Comparison of ENCODE assay signal across 8 mouse cellular contexts in the genomic region with DNA sequence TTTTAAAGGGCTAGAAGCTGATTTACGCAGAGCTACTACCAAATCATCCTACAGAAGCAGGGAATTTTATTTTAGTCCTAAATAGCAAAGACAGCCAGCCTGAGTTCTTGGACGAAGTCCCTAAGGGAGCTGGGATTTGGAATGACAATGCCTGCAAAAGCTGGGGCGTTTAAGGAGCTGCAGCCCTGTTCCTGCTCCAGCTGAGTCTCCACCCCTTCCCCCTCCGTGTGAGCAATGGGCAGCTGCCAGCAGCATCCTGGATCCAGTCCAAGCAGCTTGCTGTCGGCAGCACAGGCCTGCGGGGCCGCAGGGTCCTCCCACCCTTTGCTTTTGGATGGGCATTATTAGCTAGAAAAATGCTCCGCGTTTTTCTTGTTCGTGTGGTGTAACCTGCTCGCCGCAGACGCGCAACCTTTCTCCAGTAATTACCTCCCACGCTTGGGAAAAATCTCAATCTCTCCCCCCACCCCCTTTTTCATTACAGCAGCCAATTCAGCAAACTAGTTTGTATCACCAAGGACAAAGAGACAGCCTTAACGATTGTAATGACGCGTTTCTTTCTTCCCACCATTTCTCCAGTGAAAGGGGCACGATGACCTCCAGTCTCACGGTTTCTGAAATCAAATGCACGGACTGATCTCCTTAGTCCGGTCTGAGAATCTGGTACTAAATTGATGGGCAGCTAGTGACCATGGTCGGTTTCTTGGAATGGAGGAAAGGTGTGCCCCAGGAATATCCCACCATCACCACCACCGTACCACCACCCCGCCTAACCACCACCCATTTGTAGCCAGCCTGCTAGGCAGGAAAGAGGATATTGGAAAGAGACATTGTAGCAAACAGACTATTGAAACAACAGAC.
DNase-seq lines count a peak whose midpoint lies in the region; ATAC-seq and TF ChIP-seq lines count a peak whose summit lies in the region.

No protein-coding gene starts in this region.

- no peak for DNase-seq in CH12.LX (ENCODE audit: extremely low read depth)
- peak; percentile 91 for DNase-seq in kidney, postnatal 14 days
- peak; percentile 41 for DNase-seq in liver, embryonic 11.5 days (ENCODE audit: low spot score)

- H3K36me3 ChIP-seq in CH12.LX (replicated peaks in 1 of 2; ENCODE audit: control insufficient read depth in 1 of 2, insufficient read depth in 1 of 2, low read length in 1 of 2) (no peaks in the 10 kb centered on the region), myocyte (ENCODE audit: control insufficient read depth, insufficient read depth) (no peaks in the 10 kb centered on the region)
- no peaks in the 10 kb centered on the region for H3K36me3 ChIP-seq in forebrain, embryonic 13.5 days (ENCODE audit: poor library complexity, severe bottlenecking)
- H3K36me3 ChIP-seq in heart, embryonic 16.5 days (ENCODE audit: control insufficient read depth, insufficient read depth) = no peaks in the 10 kb centered on the region
- no peaks in the 10 kb centered on the region for H3K36me3 ChIP-seq in liver, embryonic 11.5 days (ENCODE audit: control insufficient read depth, insufficient read depth, low read length)
- no peaks in the 10 kb centered on the region for H3K36me3 ChIP-seq in stomach, embryonic 16.5 days (ENCODE audit: control insufficient read depth, insufficient read depth, low read length)

- H3K79me2 ChIP-seq in CH12.LX (replicated peaks; ENCODE audit: control insufficient read depth, extremely low read depth, insufficient read depth, poor library complexity, severe bottlenecking) (no peaks in the 10 kb centered on the region), myocyte (ENCODE audit: control insufficient read depth, insufficient read depth) (no peaks in the 10 kb centered on the region)

- peak; percentile 86 for ATAC-seq in forebrain, embryonic 13.5 days
- ATAC-seq in heart, embryonic 16.5 days (replicated peaks; ENCODE audit: extremely low read depth, insufficient read depth, low FRiP score) = peak; percentile 87
- no peak for ATAC-seq in liver, embryonic 11.5 days (replicated peaks; ENCODE audit: low FRiP score)
- peak; percentile 78; the same call in 1 of the 2 replicates for ATAC-seq in stomach, embryonic 16.5 days (ENCODE audit: insufficient read depth, low FRiP score)

- no peaks in the 10 kb centered on the region for H3K4me1 ChIP-seq in CH12.LX (ENCODE audit: control insufficient read depth in 1 of 2, insufficient read depth in 2 of 2)
- H3K4me1 ChIP-seq in brown adipose tissue, adult 24 weeks (ENCODE audit: control insufficient read depth, insufficient read depth, insufficient read length, low read length) = no peaks in the 10 kb centered on the region
- peaks cover 15% of the 10 kb centered on the region for H3K4me1 ChIP-seq in forebrain, embryonic 13.5 days
- H3K4me1 ChIP-seq in heart, embryonic 16.5 days (ENCODE audit: control insufficient read depth, insufficient read depth, low read length) = no peaks in the 10 kb centered on the region; the same call in 1 of the 2 replicates
- no peaks in the 10 kb centered on the region for H3K4me1 ChIP-seq in liver, embryonic 11.5 days (replicated peaks; ENCODE audit: control insufficient read depth, insufficient read depth, low read length)
- 0 out of 2 replicates have a peak, but pooled peaks cover 3% of the 10 kb centered on the region for H3K4me1 ChIP-seq in stomach, embryonic 16.5 days (ENCODE audit: control insufficient read depth, insufficient read depth, low read length)

- TF ChIP-seq POLR2A in CH12.LX (IDR thresholded peaks at IDR 0.05; ENCODE audit: low read depth, low read length) = no peak
- no peak for TF ChIP-seq POLR2A in myocyte (IDR thresholded peaks at IDR 0.05; ENCODE audit: insufficient read length, low read depth)

- no peak for TF ChIP-seq EP300 in CH12.LX (IDR thresholded peaks at IDR 0.05; ENCODE audit: low read length)

- H3K9me3 ChIP-seq in CH12.LX (replicated peaks; ENCODE audit: low read length) = no peaks in the 10 kb centered on the region
- H3K9me3 ChIP-seq in forebrain, embryonic 13.5 days (replicated peaks) = no peaks in the 10 kb centered on the region
- no peaks in the 10 kb centered on the region for H3K9me3 ChIP-seq in heart, embryonic 16.5 days (replicated peaks; ENCODE audit: control insufficient read depth, low read length)
- H3K9me3 ChIP-seq in liver, embryonic 11.5 days (ENCODE audit: control insufficient read depth, low read length) = no peaks in the 10 kb centered on the region
- H3K9me3 ChIP-seq in stomach, embryonic 16.5 days (replicated peaks; ENCODE audit: control insufficient read depth, low read length) = no peaks in the 10 kb centered on the region

- dilution Hi-C loops in CH12.LX (cut with MboI; ENCODE audit: extremely low pct_ligation_motif_present, extremely low pct_unique_long_range_greater_than_20kb, low sequenced_read_pairs) = no loop called here

- in situ Hi-C loops in CH12.LX (cut with MboI; ENCODE audit: low pct_ligation_motif_present, low pct_unique_long_range_greater_than_20kb, low sequenced_read_pairs) = no loop called here

- TF ChIP-seq RAD21 in CH12.LX (IDR thresholded peaks at IDR 0.05; ENCODE audit: low read depth, low read length) = no peak

- H3K4me3 ChIP-seq in CH12.LX (replicated peaks in 1 of 3; ENCODE audit: low read depth in 2 of 3, low read length in 2 of 3, poor library complexity in 1 of 3) (no peak overlapping the region), myocyte (peak overlapping the region; percentile 11)
- H3K4me3 ChIP-seq in brown adipose tissue, adult 24 weeks (ENCODE audit: insufficient read depth, low read depth, low read length) = peak overlapping the region; percentile 61
- H3K4me3 ChIP-seq in forebrain, embryonic 13.5 days = peak overlapping the region; percentile 21
- H3K4me3 ChIP-seq in heart, embryonic 16.5 days (ENCODE audit: low read length) = peak overlapping the region; percentile 46
- H3K4me3 ChIP-seq in liver, embryonic 11.5 days (ENCODE audit: low read depth, low read length) = peak overlapping the region; percentile 33
- peak overlapping the region; percentile 35 for H3K4me3 ChIP-seq in stomach, embryonic 16.5 days (replicated peaks; ENCODE audit: low read length)

- H3ac ChIP-seq in myocyte (ENCODE audit: control insufficient read depth, insufficient read length) = no peak overlapping the region

- TF ChIP-seq CTCF in CH12.LX (conservative IDR thresholded peaks at IDR 0.05 in 1 of 2, IDR thresholded peaks at IDR 0.05 in 1 of 2; ENCODE audit: low read depth in 2 of 2, low read length in 2 of 2) = no peak

- H3K27me3 ChIP-seq in CH12.LX (replicated peaks) = no peaks in the 10 kb centered on the region
- no peaks in the 10 kb centered on the region for H3K27me3 ChIP-seq in forebrain, embryonic 13.5 days
- no peaks in the 10 kb centered on the region for H3K27me3 ChIP-seq in heart, embryonic 16.5 days (ENCODE audit: control insufficient read depth, insufficient read depth, low read length)
- H3K27me3 ChIP-seq in liver, embryonic 11.5 days (replicated peaks; ENCODE audit: control insufficient read depth, insufficient read depth, low read length) = no peaks in the 10 kb centered on the region
- no peaks in the 10 kb centered on the region for H3K27me3 ChIP-seq in myocyte (ENCODE audit: control insufficient read depth, insufficient read depth, insufficient read length)
- H3K27me3 ChIP-seq in stomach, embryonic 16.5 days (ENCODE audit: control insufficient read depth, insufficient read depth, low read length) = no peaks in the 10 kb centered on the region; the same call in 1 of the 2 replicates

- no peak overlapping the region for H3K27ac ChIP-seq in CH12.LX (ENCODE audit: insufficient read depth, low read depth)
- no peak overlapping the region; the same call in 1 of the 2 replicates for H3K27ac ChIP-seq in brown adipose tissue, adult 24 weeks (replicated peaks; ENCODE audit: low read depth, low read length)
- H3K27ac ChIP-seq in forebrain, embryonic 13.5 days = peak overlapping the region; percentile 95
- peak overlapping the region; percentile 88 for H3K27ac ChIP-seq in heart, embryonic 16.5 days (ENCODE audit: low read length)
- no peak overlapping the region; the same call in 1 of the 2 replicates for H3K27ac ChIP-seq in liver, embryonic 11.5 days (ENCODE audit: low read depth, low read length)
- H3K27ac ChIP-seq in stomach, embryonic 16.5 days (ENCODE audit: low read length) = peak overlapping the region; percentile 66

- 20% methylated on average over 25 of the region's 25 CpGs for WGBS in forebrain, embryonic 13.5 days
- 13% methylated on average over 25 of the region's 25 CpGs for WGBS in heart, embryonic 16.5 days
- 22% methylated on average over 25 of the region's 25 CpGs for WGBS in liver, embryonic 11.5 days
- 19% methylated on average over 25 of the region's 25 CpGs for WGBS in stomach, embryonic 16.5 days

- H3K4me2 ChIP-seq in CH12.LX (ENCODE audit: insufficient read depth, low read depth, poor library complexity, severe bottlenecking) (peak overlapping the region; percentile 31), myocyte (ENCODE audit: low read depth) (peak overlapping the region; percentile 71)
- H3K4me2 ChIP-seq in forebrain, embryonic 13.5 days = peak overlapping the region; percentile 45
- H3K4me2 ChIP-seq in heart, embryonic 16.5 days (ENCODE audit: low read depth, low read length) = peak overlapping the region; percentile 62
- H3K4me2 ChIP-seq in liver, embryonic 11.5 days = peak overlapping the region; percentile 64
- H3K4me2 ChIP-seq in stomach, embryonic 16.5 days (ENCODE audit: low read depth, low read length) = peak overlapping the region; percentile 60

- H3K9ac ChIP-seq in CH12.LX (ENCODE audit: insufficient read depth, low read depth) = no peak overlapping the region
- H3K9ac ChIP-seq in forebrain, embryonic 13.5 days = peak overlapping the region; percentile 13; the same call in 1 of the 2 replicates
- H3K9ac ChIP-seq in heart, embryonic 16.5 days (ENCODE audit: low read length) = peak overlapping the region; percentile 37; the same call in 1 of the 2 replicates
- H3K9ac ChIP-seq in liver, embryonic 11.5 days (ENCODE audit: low read depth, low read length) = 0 out of 2 replicates have a peak overlapping the region, but pooled peaks have one; percentile 8
- H3K9ac ChIP-seq in stomach, embryonic 16.5 days (ENCODE audit: low read length) = peak overlapping the region; percentile 46

TF ChIP-seq in CH12.LX, 34 proteins besides CTCF, POLR2A, EP300 and RAD21 (continues in another document):
- no peak for TF ChIP-seq SMC3 (IDR thresholded peaks at IDR 0.05; ENCODE audit: low read depth, low read length)
- no peak for TF ChIP-seq NRF1 (IDR thresholded peaks at IDR 0.05; ENCODE audit: low read depth, low read length)
- TF ChIP-seq PAX5 (IDR thresholded peaks at IDR 0.05; ENCODE audit: low read length) = no peak
- no peak for TF ChIP-seq ETS1 (conservative IDR thresholded peaks at IDR 0.05; ENCODE audit: low read depth, low read length)
- no peak for TF ChIP-seq ZKSCAN1 (IDR thresholded peaks at IDR 0.05; ENCODE audit: borderline replicate concordance, low read depth, low read length)

TF ChIP-seq in myocyte, 11 proteins besides CTCF, POLR2A, EP300 and RAD21 (continues in another document):
- peak in 2 of 3 experiments; percentile 40 to 73 for TF ChIP-seq MYOG (IDR thresholded peaks at IDR 0.05; ENCODE audit: control insufficient read depth in 1 of 3, insufficient read depth in 1 of 3, insufficient read length in 2 of 3, low read depth in 2 of 3)
- no peak for TF ChIP-seq MAX (IDR thresholded peaks at IDR 0.05; ENCODE audit: low read depth)
- TF ChIP-seq MYOD1 (IDR thresholded peaks at IDR 0.05; ENCODE audit: control insufficient read depth in 1 of 3, insufficient read length in 2 of 3, low read depth in 2 of 3) = peak in 2 of 3 experiments; percentile 59 to 64

Comparison
In these comparisons a context has a peak if more than half of its experiments do, and no peak if none do; other contexts are left out.
1. H3K27ac ChIP-seq: peak in forebrain, embryonic 13.5 days (single experiment), heart, embryonic 16.5 days (single experiment) and stomach, embryonic 16.5 days (single experiment); none in CH12.LX (single experiment), brown adipose tissue, adult 24 weeks (single experiment) and liver, embryonic 11.5 days (single experiment).
2. H3K4me3 ChIP-seq: peak in brown adipose tissue, adult 24 weeks (single experiment), forebrain, embryonic 13.5 days (single experiment), heart, embryonic 16.5 days (single experiment), liver, embryonic 11.5 days (single experiment), myocyte (single experiment) and stomach, embryonic 16.5 days (single experiment); none in CH12.LX (0 of 3).
3. Peak in every context shown above with its lines, with median percentiles within 50 percentile points of each other: H3K4me2 ChIP-seq.